Mouse (Mus musculus) ZHBTc4 (cell line): ENCODE measurements around the gene Gm20219.

Experiments
- DNase-seq: peaks from one replicate; pipeline ENCODE4 v3.0.0-alpha.2; 2011; ENCODE audit warnings: low read depth, low spot score

Gene Gm20219

DNA sequence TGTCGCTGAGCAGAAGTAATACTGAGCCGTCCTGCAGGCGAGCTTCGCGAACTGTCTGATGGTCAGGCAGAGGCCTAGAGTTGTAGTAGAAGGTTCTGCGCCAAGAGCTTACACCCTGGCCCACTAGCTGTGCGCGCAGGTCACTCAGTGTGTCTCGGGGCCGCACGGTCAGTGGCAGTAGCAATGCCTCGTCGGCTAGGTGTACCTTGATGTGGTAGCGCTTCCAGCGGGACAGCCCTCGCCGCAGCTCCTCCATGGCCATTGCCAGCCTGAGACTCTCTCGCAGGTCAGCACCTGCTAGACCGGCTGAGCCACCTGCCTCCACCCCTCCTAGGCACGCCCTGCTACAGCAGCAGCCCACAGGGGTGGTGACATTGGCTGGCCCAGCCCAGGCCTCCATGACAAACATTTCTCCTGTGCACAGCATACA is at the start of gene Gm20219:
Gene Gm20219, minus strand, starts transcription at position 266 of the 430 bp plus-strand sequence.
- peak; percentile 72 for DNase-seq

DNA sequence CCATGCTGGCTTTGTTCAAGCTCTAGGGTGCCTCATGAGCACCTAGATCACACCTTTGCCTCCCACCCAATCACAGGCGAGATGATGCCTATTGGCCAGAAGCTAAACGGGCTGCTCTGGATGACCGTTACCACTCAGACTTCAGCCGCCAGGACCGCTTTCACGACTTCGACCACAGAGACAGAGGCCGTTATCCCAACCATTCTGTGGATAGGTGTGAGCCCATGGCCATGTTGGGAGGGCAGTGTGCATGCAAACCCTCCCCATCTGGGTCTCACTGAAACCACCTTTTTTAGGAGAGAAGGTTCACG is 49.8 kb upstream of the Gm20219 start:
- no peak for DNase-seq

DNA sequence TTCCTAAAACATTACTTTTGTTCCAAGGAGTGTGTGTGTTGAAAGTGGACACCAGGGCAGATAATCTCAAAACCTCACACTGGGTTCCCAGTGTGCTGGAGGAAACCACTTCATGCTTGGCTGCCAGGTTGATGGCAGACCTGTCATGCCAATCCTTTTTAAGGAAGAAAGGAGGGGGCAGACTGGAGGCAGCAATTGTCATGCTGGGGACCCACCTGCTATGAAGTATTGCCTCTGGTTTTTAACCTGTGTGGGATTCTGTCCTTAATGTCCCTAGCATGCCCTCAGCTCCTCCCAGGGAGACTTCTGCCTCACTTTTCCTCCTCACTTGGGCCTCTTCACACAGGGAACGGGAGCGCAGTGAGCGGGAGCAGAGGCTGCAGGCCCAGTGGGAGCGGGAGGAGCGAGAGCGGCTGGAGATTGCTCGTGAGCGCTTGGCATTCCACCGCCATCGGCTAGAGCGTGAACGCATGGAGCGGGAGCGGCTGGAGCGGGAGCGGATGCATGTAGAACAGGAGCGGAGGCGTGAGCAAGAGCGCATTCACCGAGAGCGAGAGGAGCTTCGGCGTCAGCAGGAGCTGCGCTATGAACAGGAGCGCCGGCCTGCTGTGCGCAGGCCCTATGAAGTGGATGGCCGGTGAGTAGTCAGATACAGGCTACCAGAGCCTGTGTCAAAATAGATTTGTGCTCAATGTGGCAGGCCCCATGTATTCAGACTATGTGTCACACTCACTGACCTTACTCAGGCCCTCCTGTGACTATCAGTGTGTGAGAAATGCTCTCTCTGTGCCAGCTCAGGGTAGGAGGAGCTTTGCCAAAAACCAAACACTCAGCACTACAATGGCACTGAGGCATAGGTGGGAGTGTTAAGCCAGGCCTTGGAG is 49.2 kb upstream of the Gm20219 start:
- DNase-seq = peak; percentile 69

DNA sequence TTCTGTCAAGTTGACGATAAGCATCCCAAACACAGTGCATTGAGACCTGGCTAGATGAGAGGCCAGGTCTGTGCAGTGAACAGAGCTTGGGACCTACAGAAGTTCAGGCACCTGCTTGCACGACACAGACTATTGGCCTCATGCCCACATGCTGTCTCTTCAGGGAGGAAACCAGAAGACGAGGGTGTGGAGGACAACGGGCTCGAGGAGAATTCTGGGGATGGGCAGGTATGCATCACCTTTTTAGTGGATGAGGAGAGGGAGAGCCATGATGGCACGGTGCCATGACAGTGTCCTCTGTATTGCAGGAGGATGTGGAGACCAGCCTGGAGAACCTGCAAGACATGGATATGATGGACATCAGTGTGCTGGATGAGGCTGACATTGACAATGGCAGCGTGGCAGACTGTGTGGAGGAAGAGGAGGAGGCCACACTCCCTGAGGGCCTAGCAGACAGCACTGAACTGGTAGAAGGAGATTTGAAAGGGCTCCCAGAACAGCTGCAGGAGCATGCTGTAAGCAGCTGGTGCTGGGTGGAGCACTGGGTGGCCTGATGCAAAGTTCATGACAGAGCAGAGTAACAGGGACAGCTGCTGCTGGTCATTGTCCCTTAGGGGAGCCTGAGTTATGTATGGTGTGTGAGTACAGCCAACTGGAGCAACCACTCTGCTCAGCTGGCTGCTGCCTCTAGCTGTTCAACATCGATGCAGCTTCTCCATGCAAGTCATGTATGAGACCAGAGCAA is 39.5 kb upstream of the Gm20219 start:
- DNase-seq = no peak

DNA sequence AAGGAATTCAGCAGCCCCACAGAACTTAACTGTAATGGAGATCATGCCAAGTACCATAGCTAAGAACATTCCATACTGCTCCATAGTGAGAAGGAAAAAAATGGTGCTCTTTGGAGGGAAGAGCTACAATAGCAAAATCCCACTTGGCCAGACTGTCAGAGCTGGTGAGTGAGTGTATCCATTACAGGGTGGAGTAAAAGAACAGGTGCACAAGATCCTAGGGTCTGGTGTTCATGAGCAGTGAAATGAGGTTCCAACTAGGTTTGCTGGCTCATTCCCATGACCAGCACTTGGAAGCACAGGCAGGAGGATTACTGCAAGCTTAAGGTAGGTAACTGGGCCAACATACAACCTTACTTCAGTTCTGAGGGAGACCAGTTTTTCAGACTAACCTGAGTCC is 38.4 kb upstream of the Gm20219 start:
- DNase-seq = no peak

DNA sequence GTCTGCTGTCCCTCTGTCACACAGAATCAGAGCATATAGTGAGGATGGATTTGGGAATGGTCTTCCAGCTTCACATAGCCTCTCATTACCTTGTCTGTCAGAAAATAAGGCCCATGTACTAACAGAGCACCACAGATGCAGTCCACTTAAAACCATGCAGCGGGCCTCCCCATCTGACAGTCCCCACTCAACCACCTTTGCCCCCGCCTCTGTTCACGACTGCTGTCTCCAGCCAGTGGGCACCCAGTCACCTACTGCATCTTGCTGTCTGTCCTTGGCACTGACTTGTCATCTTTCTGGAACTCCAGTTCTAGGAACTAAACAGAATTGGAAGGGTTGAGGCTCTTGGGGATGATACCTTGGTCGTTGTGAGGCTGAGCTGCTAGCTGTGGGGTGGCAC is 34.7 kb upstream of the Gm20219 start:
- no peak for DNase-seq

DNA sequence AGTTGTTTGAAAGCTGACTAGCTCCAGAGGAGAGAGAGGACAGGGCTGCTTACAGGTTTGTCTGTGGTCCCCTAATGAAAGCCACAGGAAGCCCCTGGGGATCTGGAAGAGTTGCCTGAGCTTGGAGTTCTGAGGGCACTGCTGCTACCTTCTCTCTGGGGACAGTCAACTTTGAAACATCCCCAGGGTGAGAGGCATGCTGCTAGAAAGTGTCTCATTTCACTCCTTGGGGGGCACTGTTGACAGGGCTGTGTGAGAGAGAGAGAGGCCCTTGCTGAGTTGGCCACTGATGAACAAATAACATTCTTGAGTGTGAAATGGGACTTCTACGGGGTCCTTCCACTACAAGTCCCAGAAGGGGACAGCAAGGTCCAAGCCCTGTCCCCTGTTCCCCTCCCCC is 33.6 kb upstream of the Gm20219 start:
- DNase-seq = no peak

DNA sequence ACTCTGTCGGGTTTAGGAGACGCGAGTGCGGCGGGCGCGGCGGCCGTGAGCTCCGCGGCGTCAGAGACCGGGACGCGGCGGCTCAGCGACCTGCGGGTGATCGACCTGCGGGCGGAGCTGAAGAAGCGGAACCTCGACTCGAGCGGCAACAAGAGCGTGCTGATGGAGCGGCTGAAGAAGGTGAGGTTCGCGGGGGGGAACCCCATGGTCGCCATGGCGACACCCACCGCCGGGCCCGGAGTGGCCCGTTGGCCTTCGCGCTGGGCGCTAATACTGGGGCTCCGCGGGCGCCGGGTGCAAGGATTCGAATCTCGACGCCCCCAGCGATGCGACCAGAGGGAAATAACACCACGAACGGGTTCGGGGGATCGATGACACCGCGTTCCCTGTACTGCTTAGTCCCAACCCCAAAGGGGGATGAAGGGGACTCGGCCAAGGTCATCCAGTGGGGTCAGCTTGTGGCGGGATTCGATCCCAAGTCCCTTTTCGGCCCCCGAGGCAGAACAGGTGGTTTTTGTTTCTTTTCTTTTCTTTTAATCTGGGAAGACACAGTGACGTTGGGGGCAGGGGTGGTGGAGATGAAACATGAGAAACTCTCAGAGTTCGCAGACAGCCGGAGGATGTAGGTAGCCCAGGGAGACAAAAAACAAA is 31.1 kb upstream of the Gm20219 start:
- peak; percentile 46 for DNase-seq

DNA sequence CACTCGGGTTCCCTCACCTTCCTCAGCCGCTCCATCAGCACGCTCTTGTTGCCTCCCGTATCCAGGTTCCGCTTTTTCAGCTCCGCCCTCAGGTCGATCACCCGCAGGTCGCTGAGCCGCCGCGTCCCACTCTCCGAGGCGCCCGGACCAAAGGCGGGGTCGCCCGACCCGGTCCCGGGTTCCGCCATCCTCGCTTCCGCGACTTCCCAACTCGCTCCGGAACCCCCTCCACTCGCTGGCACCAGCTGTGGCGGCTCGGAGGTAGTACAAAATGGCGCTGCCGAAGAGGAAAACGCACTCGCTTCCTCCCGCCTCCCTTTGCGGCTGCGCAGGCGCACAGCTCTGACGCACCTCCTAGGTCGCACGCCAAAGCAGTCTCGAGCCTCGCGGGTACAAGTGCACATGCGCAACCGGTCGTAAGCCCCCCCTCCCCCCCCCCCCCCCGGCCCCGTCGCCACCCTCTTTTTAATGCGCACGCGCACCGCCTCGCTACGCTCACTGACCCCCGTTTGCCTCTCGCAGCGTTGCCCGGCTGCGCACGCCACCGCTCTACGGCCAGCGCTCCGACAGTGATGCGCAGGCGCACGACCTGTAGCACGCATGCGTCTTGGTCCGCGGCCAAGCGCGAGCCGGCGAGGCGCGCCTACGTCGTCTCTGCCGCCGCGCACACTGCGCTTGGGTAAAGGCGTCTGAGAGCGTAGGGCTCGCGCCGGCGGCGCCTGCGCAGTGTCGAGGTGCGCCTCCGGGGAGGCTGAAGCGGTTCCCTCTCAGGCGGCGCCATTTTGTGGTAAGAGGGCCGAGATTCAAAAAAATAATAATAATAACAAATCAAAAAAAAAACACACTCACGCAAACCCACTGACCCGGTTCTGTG is 30.3 kb upstream of the Gm20219 start, which contains the start of the genes Safb2 and Safb:
Gene Safb2, minus strand, starts transcription at position 329 of the 874 bp plus-strand sequence.
Gene Safb, plus strand, starts transcription at position 569 of the 874 bp plus-strand sequence.
- DNase-seq = peak; percentile 100

DNA sequence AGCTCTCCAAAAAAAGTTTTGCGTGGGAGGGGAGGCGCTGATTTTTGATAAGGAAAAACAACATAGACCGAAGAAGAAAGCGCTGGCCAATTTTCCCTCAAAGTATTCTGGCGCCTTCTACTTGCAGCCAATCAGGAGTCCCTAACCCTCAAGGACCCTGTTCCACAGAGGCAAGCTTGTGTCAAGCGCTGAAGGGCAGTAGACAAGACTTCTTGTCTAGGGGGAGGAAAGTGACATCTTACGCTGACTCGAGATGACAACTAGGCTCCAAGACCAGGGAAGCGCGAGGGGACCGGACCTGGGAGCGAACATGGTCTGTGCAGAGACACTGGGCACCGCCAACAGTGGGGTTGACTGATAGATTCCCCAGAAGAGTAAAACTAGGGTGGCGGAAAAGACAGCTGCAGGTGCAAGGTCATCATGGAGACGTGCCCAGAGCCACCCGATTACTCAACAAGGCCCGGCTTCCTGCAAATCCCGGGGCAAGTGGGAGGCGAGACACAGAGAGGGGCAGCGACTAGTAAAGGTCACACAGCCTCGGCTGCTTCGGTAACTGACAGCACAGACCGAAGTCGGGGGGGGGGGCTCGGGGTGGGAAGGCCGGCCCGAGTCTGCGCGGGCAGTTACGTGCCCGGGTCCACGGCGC is 29.5 kb upstream of the Gm20219 start:
- DNase-seq = no peak

DNA sequence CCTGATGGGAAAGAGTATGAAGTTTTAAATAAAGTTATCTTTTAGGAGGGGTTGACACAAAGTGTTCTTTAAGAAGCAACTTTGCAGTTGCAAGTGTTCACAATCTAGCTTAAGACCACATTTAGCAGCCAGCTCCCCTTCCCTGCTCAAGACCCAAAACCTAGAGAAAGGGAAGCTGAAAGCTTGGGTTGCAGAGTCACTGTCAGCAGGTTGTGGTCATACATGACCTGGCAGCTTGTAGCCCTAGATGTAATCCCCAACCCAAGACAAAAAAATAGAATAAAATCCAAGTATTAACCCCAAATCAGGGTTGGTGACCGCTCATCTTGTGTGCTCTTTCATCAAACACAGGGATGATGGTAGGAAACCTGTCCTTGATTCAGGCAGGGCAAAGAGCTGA is 28.9 kb upstream of the Gm20219 start:
- no peak for DNase-seq

DNA sequence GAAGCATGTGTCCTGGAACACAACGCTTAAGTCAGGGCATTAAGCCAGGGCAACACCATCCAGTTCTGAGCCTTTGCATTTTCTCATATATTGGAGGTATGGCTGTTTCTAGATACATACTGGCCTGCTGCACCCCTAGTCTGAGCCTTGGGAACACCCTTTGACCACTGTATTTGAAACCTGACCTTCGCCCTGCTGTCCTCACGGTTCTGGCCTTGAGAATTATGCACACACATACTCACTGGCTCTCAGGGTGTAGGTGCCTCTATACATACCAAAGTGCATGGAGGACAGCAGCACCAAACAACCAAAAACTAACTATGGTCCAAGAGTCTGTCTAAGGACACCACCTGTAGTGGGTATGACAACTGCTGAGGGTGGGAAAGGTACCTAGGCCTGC is 18.8 kb upstream of the Gm20219 start:
- no peak for DNase-seq

DNA sequence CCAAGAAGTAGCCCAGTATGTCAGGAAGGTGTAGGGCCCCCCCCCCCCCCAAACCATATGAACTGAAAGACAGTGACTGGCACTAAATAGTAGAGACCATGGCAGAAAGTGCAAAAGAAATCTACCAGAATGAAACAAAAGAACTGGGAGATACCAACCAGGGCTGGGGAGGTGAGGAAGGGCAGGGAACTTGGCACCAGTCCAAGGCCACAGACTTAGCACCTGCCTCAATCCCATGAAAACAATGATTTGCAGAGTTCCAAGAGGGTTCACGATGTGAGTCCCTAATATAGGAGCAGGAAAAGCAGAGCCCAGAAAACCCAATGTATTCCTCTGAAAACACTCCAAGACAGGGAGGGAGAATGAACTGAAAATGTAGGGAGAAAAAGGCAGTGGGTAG is 18.0 kb upstream of the Gm20219 start:
- DNase-seq = no peak

DNA sequence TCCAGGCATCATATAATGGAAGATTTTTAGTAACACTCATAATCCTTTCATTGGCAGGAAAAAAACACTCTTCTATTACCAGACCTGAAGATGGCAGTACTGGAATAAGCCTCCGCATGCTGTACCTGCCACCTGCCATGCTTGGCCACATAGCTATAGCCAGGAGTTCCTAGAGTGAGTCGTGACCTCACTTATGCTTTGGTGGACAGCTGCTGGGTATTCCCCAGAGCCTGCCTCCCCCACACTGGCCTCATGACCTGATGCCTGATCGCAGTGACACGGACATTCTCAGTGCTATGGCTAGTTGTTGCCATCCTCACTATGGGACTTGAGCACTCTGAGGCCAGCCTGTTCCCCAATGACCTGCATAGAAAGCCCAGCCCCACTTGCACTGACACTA is 16.1 kb upstream of the Gm20219 start:
- no peak for DNase-seq

DNA sequence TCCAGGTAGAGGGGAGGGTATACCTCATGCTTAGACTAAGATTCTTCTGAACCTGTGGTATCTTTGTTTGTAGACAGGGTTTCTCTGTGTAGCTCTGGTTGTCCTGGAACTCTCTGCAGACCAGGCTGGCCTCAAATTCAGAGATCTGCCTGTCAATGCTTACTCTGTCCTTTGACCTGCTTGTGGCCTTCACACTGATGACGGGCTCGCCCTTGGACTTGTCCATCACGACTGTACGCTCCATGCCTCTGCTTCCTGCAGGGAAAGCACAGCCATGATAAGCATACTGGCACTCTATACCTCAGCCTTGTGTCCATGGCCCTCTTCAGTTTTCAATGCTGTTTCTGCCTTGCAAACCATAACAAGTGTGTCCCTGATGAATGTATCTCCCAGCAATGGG is 13.2 kb upstream of the Gm20219 start:
- no peak for DNase-seq

DNA sequence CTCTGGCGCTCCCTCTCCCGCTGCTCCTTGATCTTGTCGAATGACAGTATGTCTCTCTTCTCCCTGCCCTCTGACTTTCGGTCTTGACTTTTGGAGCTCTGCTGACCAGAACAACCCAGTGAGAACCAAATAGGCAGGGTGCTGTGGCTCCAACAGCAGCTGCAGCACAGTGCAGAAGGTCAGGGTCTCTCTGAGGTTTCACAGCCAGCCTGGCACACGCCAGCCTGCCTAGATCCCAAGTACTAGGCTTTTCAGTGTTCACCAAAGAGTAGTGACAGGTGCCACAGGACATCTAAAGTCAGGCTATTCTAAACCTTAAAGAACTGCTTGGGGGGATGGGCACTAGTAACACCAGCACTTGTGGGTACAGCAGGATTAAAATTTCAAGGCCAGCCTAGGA is 12.7 kb upstream of the Gm20219 start:
- DNase-seq = no peak

DNA sequence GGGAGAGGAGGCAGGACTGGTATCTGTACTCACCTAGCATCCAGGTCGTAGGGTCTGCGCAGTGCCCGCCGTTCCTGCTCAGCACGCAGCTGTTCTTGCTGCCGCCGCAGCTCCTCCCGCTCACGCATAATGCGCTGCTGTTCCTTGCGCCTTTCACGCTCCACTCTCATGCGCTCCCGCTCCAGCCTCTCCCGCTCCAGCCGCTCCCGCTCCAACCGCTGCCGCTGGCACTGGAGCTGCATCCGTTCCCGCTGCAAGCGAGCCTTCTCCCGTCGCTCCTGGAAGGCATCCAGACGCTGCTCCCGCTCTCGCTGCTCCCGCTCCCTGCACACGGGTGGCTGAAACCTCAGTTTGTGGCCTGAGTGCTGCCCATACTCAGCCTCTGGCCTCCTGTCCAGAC is 12.1 kb upstream of the Gm20219 start:
- peak; percentile 51 for DNase-seq

DNA sequence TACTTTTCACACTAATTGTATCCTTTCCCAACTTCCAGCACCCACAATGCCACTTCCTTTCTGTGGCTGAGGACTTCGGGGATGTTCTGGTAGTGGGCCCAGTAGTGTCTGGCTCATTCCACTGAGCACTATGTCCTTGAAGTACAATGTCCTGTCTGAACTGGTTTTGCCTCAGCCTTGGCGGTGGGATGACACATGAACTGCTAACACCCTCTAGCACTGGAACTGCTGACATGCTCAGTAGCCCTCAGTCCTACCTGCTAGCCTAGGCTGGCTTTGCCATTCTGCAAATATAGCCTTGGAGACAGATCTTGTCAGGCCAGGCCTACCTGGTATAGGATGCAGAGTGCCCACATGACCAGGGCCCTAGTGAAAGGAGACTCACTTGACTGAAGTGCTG is 7.7 kb upstream of the Gm20219 start:
- no peak for DNase-seq

DNA sequence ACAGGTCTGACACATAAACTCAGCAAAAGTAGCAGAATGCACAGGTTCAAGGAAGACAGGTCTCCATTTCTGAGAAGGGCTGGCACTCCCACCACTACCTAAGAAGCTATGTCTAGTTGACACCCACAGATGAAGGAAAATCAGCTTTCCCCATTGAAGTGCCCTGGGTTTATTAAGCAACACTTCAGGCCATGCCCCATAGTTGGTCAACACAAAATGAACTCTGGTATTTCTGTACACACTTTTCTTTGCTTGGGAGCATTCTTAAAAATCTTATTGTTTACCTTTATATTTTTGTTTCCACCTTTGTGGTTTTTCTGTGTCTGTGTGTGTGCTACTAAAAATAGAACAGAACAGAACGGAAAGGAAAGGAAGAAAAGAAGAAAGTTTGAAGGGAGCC is 5.9 kb upstream of the Gm20219 start:
- no peak for DNase-seq

DNA sequence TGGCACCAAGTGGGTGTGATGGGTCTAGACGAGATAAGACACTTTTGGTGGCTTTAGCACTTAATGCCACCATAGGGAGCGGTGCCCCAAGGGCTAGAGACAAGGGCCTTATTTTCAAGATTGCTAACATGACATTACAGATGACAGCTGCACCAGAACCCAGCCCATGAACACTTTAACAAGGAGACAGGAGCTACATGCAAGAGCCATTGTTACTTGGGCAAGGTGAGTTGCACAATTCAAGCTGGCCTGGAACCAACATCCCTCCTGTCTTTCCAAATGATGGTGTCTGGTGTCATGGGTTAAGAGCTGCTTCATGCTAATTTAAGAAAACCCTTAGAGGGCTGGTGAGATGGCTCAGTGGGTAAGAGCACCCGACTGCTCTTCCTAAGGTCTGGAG is 5.2 kb upstream of the Gm20219 start:
- DNase-seq = no peak

DNA sequence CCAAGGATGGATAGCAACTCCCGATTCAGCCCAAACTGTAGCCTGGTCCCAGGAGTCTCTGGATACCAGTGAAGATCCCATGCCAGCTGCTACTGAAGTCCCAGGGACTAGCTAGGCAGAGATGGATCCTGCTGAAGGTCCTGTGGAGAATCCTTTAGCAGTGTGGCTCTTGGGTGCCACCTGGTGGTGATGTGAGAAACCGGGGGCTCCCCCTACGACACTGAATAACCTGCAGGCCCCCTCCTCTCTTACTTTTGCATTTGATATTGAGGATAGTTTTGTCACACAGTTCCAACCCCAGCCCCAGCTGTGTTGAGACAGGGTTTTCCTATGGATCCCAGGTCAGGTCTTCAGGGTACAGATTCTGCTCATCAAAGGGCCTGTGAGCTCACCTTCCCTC is 4.3 kb upstream of the Gm20219 start:
- peak; percentile 77 for DNase-seq
